Mouse (Mus musculus): ENCODE data around the gene Gnat2. TPM values are rescaled to one million over a fixed set of nuclear protein-coding genes. Genes with fewer than 3 reads are reported as not detected.

The Gnat2 gene
- total RNA-seq, 2 experiments from 2014 or later, result 0.21 TPM; not detected in 1

DNA sequence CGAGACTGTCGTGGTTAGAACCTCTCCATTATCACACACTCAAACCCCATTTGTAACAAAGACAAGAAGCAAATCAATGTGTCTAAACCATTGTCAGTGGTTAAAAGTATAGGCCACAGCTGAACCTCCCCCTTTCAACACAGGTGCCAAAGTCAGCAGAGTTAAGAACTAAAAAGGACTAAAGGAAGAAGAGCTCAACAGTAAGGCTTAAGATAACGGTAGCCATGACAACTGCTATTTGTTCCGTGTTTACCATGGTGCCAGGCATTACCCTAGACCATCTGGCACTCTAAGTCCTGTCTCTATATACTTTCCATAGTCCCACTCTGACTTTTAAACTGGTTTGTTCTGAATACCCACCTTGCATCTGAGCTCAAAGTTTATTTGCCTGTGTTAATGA is 20.1 kb downstream of the Gnat2 start:
- DNase-seq (ENCODE audit: low spot score in 2 of 2), result no peak

DNA sequence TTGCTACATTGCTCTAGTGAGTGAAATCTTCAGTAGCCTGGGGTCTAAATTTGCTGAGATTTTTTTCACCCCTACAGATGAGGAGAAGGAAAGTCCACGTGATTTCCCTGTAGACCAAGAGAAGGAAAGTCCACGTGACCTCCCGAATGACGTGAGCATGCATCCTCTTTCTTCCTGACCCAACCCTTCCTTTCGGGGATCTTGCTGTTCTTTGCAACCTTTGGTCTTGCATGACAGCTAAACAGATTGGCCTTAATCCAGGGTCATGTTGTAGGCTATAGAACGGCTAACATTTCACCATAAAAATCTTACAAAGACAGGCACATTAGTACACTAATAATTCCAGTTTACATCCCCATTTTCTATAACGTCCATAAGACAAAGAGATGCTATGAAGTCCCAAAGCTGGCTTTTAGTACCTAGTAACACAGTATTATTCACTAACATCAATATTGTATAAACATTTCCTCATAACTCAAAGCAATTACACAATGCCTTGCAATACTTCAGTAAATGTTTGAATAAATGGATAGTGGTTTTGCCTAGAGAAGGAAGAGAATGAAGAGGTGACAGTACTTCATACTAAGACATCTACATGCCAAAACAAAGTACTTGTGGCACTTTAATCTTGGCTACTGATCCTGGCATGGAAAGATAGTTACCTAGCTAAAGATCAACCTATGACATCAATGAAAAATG is 21.2 kb downstream of the Gnat2 start:
- DNase-seq (ENCODE audit: low spot score in 2 of 2), result no peak

DNA sequence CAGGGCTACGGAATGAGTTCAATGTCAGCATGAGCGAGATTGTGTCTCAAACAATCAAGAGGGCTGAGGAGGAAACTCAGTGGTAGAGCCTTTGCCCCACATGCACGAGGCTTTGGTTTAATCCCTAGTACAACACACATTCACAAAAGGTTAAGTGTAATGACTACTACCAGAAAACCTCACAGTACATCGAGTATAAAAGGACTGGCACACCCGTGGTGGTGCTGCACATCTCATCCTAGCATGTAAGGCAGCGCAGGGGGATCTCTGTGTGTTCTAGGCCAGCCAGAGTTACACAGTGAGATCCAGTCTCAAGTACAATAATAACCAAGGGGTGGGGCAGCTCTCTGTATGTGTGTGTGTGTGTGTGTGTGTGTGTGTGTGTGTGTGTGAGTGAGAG is 24.9 kb downstream of the Gnat2 start:
- DNase-seq (ENCODE audit: low spot score in 2 of 2), result no peak

DNA sequence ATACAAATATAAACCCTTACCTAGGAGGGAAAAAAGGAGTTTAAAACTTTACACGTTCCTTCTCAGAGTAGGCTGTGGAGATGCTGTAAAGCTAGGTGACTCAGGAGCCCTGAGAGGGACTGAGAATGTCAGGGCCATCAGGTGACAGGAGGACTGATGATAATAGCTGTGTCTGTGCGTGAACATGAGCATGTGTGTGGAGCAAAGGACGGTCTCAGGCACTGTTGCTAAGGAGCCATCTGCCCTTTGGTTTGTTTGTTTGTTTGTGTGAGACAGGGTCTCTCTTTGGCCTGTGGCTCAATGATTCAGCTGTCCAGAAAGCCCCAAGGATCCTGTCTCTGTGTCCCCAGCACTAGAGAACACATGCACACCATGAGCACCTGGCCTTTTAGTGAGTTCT is 28.5 kb downstream of the Gnat2 start:
- no peak for DNase-seq (ENCODE audit: low spot score in 2 of 2)

DNA sequence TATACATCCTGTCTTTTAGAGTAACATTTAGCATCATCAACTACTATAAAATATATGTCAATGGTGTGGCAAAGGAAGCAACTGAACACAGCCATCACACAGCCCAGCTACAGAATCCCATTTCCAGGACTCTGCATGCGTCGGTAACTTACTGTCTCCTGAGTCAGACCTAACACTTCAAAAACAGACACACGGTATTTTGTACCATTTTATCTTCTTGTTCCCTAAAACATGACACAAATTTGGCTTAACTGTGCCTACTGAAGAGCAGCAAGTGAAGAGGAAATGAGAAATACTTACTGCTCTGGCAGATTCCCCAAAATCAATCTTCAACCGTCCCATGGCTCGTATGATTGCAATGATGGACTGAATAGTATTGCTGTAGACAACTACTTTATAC is 30.7 kb downstream of the Gnat2 start:
- no peak for DNase-seq (ENCODE audit: low spot score in 2 of 2)

DNA sequence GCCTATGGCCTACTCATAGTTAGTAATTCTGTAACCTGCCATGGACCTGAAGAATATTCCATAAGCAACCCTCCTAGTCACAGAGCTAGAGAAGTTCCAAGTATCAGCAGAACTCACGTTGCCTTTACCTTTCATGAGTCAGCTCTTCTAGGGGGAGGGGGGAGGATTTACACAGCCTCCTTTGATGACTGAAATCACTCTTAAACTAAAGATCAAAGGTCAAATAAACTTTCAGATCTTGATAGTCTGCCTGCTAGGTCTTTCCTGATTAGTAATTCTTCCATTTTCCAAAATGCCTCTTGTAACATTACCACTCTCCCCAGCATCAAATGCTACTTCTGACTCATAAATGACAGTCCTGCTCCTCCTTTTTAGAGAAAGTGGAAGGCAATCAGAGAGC is 31.5 kb downstream of the Gnat2 start:
- no peak for DNase-seq (ENCODE audit: low spot score in 2 of 2)

DNA sequence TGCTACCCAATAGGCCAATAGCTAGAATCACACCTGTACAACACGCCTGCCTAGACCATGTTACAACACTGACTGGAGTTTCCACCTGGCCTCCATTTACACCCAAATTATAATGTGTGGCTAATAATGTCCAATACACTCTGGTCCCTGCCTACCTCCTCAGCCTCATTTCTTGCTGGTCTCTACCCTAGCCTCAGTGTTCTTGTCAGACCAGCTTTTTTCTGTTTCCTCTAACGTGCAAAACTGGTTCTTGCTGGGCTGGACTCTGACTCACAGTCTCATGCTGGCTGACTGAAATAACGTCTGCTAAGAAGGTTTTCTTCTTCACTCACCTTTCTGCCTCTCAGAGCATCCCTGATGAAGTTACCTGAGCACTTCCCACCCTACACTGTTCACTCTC is 33.7 kb downstream of the Gnat2 start:
- DNase-seq (ENCODE audit: low spot score in 2 of 2), result no peak

DNA sequence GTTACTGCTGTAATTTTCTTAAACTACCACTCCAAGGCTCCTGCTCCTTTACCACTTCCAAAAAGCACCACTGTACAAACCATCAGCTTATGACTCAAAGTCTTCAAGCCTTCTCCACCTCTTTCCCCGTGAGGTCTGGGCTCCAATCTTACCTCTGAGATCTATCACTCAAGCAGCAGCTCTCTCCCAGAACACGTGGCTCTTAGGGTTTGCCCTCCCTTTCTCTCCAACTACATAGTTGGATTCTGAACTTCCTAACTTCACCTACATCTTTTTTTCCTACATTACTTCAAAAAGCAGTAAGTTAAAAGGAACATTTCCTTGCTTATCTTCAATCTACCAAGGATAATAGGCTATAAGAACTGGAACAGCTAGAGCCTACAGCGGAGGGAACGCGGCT is 35.9 kb downstream of the Gnat2 start:
- no peak for DNase-seq (ENCODE audit: low spot score in 2 of 2)

DNA sequence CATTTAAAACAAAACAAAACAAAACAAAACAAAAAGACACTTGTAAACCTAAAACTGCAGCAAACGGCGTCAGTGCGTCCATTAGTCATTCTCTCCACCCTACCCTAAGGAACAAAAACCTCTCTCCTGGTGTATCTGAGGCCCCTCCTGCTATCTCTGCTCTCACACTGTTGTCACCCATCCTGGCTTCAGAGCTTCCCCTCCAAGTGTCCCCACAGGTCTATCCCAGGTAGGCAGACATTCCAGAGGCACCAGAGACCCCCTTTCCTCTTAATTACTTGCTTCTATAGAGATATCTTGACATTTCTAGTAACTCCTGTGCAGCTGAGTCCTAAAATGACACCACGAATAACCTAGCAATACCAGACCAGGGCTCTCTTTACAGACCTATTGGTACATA is 36.8 kb downstream of the Gnat2 start:
- DNase-seq (ENCODE audit: low spot score in 2 of 2), result no peak

DNA sequence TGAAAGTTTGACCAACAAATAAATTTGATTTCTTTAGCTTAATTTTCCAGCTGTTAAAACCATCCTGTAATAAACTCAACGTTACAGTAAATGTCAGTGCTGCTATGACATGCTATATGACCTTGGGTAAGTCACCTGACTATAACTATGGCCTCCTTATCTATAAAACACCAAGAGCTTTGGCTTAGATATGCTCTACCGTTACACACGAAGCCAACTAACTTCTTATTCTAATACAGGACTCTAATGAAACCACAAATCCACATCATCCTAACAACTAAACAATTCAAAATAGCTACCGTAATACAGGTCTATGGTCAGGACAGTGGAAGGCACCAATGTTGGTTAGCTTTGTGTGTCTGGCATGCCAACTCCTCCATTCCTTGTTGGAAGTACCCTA is 37.2 kb downstream of the Gnat2 start:
- no peak for DNase-seq (ENCODE audit: low spot score in 2 of 2)

DNA sequence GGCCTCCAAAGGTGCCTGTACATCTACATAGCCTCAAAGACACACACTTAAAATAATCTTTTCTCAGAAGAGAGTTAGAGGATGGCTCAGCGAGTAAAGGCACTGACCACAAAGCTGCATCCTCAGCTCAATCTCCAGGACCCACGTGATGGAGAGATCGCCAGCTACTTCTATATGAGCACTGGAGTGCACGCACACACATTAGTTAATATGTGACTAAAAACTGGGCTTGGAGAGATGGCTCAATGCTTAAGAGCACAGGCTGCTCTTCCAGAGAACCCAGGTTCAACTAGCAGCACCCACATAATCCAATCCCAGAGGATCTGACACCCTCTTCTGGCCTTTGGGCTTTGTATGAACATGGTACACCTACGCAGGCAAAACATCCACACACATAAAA is 38.6 kb downstream of the Gnat2 start:
- no peak for DNase-seq (ENCODE audit: low spot score in 2 of 2)

DNA sequence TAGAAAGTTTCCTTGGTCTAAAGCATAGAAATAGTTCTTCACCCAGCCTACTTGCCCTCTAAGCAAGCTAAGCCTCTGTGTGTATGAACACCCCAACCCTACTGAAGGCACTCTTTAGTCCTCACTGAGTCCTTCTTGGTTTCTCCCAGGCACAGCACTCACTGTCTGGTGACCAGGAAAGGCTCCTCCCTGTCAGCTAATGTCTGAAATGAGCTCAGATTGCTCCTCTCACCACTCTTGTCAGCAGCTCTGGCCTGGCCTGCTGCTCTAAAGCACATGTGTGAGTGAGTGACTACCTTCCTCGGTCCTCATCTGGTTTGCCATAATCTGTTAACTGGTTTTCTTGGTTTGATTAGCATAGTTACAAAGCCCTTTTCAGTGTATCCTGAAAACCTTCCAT is 39.2 kb downstream of the Gnat2 start:
- no peak for DNase-seq (ENCODE audit: low spot score in 2 of 2)

DNA sequence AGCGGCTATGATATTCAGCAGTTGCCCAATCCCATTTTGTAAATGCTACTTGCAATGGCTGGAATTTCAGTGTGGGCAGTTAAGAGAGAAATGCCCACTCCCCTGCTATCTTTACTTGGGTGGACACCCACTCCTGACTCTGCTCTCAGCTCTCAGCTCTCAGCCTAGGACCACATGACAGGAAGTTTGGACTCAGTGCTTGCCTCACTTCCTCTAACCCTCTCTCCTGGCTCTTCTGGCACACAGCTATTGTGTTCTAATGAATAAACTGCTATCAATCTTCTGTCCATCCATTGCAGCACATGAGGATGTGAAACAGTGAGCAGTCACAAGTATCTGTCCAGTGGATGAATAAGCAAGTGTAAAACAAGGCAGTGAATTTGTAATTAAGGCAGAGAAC is 39.9 kb downstream of the Gnat2 start:
- no peak for DNase-seq (ENCODE audit: low spot score in 2 of 2)

DNA sequence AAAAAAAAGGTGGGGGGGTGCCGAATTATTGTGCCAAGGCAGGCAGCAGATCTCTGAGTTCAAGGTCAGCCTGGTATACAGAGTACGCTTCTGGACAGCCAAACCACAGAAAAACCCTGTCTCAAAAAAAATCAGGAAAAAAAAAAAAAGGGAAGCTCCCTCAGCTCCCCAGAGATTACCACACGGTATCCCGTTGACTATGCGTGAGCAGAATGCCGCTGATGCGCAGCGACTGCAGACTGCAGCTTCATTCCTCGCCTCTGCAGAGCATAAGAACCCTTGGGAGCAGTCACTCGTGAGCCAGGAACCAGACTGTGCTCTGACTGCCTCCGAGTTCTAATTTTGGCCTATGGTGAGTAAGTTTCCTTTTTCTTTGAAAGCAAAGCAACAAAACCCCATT is 42.1 kb downstream of the Gnat2 start:
- DNase-seq (ENCODE audit: low spot score in 2 of 2), result peak; percentile 61 to 78

DNA sequence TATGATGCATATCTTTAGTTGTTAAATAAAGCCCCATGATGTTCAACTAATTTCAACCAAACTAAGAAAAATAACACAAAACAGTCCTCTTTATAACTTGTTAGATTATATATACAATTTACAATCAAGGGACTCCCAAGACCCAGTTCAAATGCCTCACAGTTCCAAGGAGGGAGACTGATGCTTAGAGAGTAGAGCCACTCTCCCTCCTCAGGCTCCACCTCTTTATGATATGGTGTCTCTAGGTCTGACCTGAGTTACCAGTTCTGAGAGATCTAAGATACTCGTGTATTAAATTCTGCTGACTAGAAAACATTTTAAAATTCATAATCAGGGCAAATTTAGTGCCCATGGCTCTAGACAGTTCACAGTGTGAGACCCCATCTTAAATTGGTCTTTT is 46.5 kb downstream of the Gnat2 start:
- DNase-seq (ENCODE audit: low spot score in 2 of 2), result no peak

DNA sequence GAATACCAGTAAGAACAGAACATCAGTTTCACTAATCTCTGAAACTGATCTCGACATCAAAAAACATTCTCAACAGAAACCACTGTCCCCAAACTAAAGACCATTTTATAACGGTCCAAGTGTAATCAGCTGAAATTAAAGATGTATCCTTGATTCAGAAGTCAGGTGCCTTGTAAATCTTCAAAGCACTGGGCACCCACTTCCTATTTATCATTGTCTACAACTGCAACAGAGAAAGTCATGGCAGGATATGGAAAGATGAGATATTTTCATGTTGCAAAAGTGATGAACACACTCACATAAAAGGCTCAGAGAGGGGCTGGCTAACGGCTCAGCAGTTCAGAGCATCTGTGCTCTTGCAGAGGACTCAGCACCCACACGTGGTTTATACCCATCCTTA is 48.2 kb downstream of the Gnat2 start:
- no peak for DNase-seq (ENCODE audit: low spot score in 2 of 2)

DNA sequence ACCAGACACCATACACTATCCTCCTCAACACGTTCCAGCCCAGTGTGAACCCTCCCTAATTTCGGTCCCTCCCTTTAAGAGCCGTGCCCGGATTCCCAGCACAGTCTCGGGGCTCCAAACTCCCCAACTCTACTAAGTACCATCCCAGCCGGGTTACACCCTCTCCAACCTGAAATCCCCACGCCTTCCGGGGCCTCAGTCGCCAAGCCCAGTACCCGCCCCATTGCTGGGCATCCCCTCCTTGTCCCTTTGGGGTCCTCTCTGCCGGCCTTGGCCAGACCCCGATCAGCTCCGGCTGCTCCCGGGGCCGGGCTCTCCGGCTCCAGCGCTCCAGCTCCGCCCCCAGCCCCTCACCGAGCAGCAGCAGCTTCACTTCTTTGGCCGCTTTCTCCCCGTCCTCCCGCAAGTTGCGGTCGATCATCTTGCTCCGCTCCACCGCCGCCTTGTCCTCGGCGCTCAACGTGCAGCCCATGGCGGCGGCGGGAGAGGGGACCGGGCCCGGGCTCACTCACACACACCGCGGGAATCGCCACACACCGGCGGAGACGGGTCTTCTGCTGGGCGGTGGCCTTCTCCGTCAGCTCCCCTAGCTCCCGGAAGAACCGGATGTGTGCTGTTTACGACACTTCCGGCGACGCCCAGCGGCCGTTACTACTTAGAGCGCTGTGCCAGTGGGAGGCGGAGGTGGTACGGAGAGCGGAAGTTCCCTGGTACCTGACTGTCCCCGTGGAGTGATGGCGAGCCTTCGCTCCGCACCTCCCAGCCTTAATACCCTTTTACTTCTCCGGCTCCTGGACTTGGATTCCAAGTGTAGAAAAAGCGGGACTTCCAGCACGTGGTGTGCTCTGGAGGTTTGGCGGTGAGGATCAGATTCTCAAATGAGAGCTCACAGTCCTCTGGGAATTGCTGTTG is 53.2 kb downstream of the Gnat2 start, which contains the start of gene Gnai3:
TSS of gene Gnai3 (minus strand) at position 613 of the 912 bp plus-strand sequence.
- DNase-seq (ENCODE audit: low spot score in 2 of 2), result peak; percentile 89 to 94

DNA sequence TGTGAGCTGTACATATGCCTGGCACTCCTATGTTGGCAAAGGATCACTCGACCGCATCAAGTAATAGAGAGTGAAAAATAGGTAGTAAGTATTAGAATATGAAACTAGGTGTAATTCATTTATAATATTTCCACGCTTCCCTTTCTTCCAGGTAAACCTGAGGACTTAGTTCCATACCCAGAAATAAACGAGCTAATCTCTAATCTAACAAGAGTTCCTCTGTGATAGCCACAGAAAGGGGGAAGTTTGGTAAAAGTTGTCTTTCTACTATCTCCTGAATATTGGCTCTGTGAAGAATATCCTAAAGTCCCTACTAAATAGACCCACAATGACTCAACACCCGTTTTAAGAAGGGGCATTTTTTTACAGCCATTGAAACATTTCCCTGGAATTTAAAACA is 54.1 kb downstream of the Gnat2 start:
- no peak for DNase-seq (ENCODE audit: low spot score in 2 of 2)

DNA sequence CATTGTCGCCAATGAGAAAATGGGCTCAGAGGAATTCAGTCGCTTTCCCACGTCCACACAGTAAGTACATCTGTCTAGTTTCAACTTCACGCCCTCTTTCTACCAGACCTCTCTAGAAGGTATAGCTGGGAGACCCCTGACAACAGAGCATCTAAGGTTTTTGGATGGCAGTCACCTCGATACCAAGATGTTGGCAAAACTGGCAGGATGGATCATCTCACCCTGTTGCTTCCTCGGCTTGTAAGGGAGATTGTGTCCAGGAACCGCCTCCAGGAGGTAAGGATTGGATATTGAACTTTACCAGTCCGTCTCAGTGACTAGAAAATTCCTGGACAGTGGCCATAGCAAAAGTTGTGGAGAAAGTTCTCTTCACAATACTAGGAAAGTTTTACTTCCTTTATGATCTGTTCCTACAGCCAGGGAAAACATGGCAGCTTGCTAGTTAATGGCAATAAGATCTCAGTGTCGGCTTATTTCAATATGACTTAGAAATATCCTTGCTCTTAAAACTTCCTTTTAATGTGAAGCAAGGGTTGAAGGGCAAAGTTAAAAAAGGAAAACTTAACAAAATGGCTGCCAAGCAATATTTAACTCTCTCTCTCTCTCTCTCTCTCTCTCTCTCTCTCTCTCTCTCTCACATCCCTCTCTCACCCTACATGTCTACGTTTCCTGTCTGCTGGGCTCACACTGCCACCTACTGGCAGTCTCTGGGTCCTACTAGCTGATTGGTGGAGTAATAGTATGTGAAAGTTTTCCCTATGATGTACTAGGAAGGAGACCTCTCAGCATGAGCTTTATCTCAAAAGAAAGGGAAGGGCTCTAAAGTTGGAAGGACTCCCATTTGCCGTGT is 55.0 kb downstream of the Gnat2 start:
- DNase-seq (ENCODE audit: low spot score in 2 of 2), result peak; percentile 86 to 90

All from left cerebral cortex, adult 18-20 months (tissue).